Mouse (Mus musculus): ENCODE data around the gene 2610528J11Rik. TPM values are rescaled to one million over a fixed set of nuclear protein-coding genes. Genes with fewer than 3 reads are reported as not detected.
"Not testable (repeated sequence)": the region's sequence is repeated elsewhere in the genome, so short reads cannot be mapped to it uniquely, and the experiment has no call there.

2610528J11Rik gene
- not detected for total RNA-seq (2021)

- no peak for DNase-seq
Observed at GRCm38 (mm10) chr4:118526408-118527334, at the start of gene 2610528J11Rik. 2610528J11Rik (plus strand) TSS chr4:118526999.

GRCm38 (mm10) chr4:118489717-118490132, 37.1 kb upstream of the 2610528J11Rik start, which contains the start of gene Tie1:
Tie1 (minus strand) TSS chr4:118490061.
- no peak for DNase-seq

- no peak for DNase-seq
Observed at GRCm38 (mm10) chr4:118490461-118490860, 36.3 kb upstream of the 2610528J11Rik start.

- no peak for DNase-seq
Observed at GRCm38 (mm10) chr4:118500171-118500724, 26.6 kb upstream of the 2610528J11Rik start.

- no peak for DNase-seq
Observed at GRCm38 (mm10) chr4:118500792-118501191, 26.0 kb upstream of the 2610528J11Rik start.

- no peak for DNase-seq
Observed at GRCm38 (mm10) chr4:118505551-118505950, 21.2 kb upstream of the 2610528J11Rik start.

- not testable (repeated sequence) for DNase-seq
Observed at GRCm38 (mm10) chr4:118507171-118507570, 19.6 kb upstream of the 2610528J11Rik start.

GRCm38 (mm10) chr4:118509050-118509449, 17.7 kb upstream of the 2610528J11Rik start:
- DNase-seq = no peak

GRCm38 (mm10) chr4:118516699-118517496, 9.9 kb upstream of the 2610528J11Rik start:
- no peak for DNase-seq

GRCm38 (mm10) chr4:118517497-118518146, 9.2 kb upstream of the 2610528J11Rik start:
- no peak for DNase-seq

- DNase-seq = no peak
Observed at GRCm38 (mm10) chr4:118518208-118518607, 8.6 kb upstream of the 2610528J11Rik start.

GRCm38 (mm10) chr4:118522248-118522647, 4.6 kb upstream of the 2610528J11Rik start:
- DNase-seq = no peak

GRCm38 (mm10) chr4:118523976-118524375, 2.8 kb upstream of the 2610528J11Rik start:
- DNase-seq = peak; percentile 12 to 16

GRCm38 (mm10) chr4:118525779-118526178, 1.0 kb upstream of the 2610528J11Rik start:
- no peak for DNase-seq

- no peak for DNase-seq
Observed at GRCm38 (mm10) chr4:118527335-118527681, 509 bp downstream of the 2610528J11Rik start.

- DNase-seq = no peak
Observed at GRCm38 (mm10) chr4:118527720-118528119, 921 bp downstream of the 2610528J11Rik start.

- DNase-seq = no peak
Observed at GRCm38 (mm10) chr4:118532663-118533062, 5.9 kb downstream of the 2610528J11Rik start.

- no peak for DNase-seq
Observed at GRCm38 (mm10) chr4:118533156-118533555, 6.4 kb downstream of the 2610528J11Rik start.

- no peak for DNase-seq
Observed at GRCm38 (mm10) chr4:118533605-118534004, 6.8 kb downstream of the 2610528J11Rik start.

- no peak for DNase-seq
Observed at GRCm38 (mm10) chr4:118535610-118536009, 8.8 kb downstream of the 2610528J11Rik start.

- DNase-seq = no peak
Observed at GRCm38 (mm10) chr4:118537801-118538200, 11.0 kb downstream of the 2610528J11Rik start.

- DNase-seq = no peak
Observed at GRCm38 (mm10) chr4:118539904-118540303, 13.1 kb downstream of the 2610528J11Rik start.
